Mouse (Mus musculus) adrenal gland, adult 8-10 months (tissue): ENCODE results near the gene Mrpl40. TPM values are rescaled to one million over a fixed set of nuclear protein-coding genes. Genes with fewer than 3 reads are reported as not detected.

Source experiments
- DNase-seq: peaks from one replicate; pipeline ENCODE4 v3.0.0; 2022
- total RNA-seq, 4 experiments: library from RNA; stranded (reverse); gene quantifications; 2 replicates each; pipeline ENCODE4 v1.2.4; 2022

The Mrpl40 gene
- total RNA-seq, 4 experiments from 2014 or later: 42.0 to 53.2 (median 48.0) TPM

DNA sequence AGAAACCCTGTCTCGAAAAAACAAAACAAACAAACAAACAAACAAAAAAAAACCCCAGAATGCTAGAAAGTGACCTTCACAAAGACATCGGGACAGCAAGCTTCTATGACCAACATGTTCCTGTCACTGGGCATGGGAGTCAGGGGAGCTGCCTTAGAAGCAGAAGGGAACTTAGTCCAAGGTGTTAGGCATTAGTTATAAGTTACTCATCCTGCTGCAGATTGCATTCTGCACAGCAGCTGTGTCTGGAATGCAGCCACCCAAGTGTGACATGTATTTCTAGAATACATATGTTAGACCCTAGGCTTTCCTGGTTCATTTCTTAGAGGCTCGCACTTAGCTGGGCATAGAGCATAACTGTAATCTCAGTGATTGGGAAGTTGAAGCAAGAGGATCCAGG lies 48.0 kb downstream of the Mrpl40 start:
- no peak for DNase-seq

GRCm38 (mm10) chr16:18822925-18823324 lies 53.7 kb downstream of the Mrpl40 start:
- DNase-seq: no peak

- no peak for DNase-seq
These were observed 54.3 kb downstream of the Mrpl40 start for GRCm38 (mm10) chr16:18822356-18822755.

Other genes starting within 250 kb of the Mrpl40 start
- gene Sept5, start 246.9 kb downstream of the Mrpl40 start, total RNA-seq: 10 to 100 TPM in 3 of 4 experiments, 1 to 10 TPM in 1; 8.5 to 18.5 (median 12.0) TPM
- 10 to 100 TPM in 1 of 4 experiments, 1 to 10 TPM in 3; 7.8 to 12.2 (median 9.4) TPM for gene Cldn5, start 100.0 kb downstream of the Mrpl40 start, total RNA-seq
- gene Ufd1, start 65.1 kb downstream of the Mrpl40 start, total RNA-seq: 100 to 1,000 TPM; 131 to 143 (median 136) TPM
- 10 to 100 TPM in 2 of 4 experiments, 1 to 10 TPM in 2; 7.0 to 12.8 (median 10.0) TPM for gene Cdc45, start 64.9 kb downstream of the Mrpl40 start, total RNA-seq
- 10 to 100 TPM; 18.5 to 23.9 (median 20.9) TPM for gene 2510002D24Rik, start 40.3 kb downstream of the Mrpl40 start, total RNA-seq
- 1 to 10 TPM; 1.7 to 7.3 (median 5.7) TPM for gene Gm28539, start 40.3 kb downstream of the Mrpl40 start, total RNA-seq
- gene Hira, start 175 bp upstream of the Mrpl40 start, total RNA-seq: 10 to 100 TPM; 31.8 to 59.1 (median 39.6) TPM